Mouse (Mus musculus) adrenal gland, postnatal 25 days (tissue): ENCODE measurements around the gene Atad2b. TPM values are rescaled to one million over a fixed set of nuclear protein-coding genes. Genes with fewer than 3 reads are reported as not detected.
"Not testable (repeated sequence)": the region's sequence is repeated elsewhere in the genome, so short reads cannot be mapped to it uniquely, and the experiment has no call there.

Source experiments
- DNase-seq: peaks from one replicate; pipeline ENCODE4 v3.0.0; 2021; ENCODE audit warnings: mixed read lengths
- long read RNA-seq: library from polyadenylated mRNA; stranded (forward); transcript quantifications from one replicate; pipeline ENCODE4 v2.0.0, GENCODE M21; 2021
- total RNA-seq: library from RNA; stranded (reverse); gene quantifications from 2 replicates; pipeline ENCODE4 v1.2.3, GENCODE M21; 2021

The Atad2b gene
- 36.0 and 36.9 TPM in 2 replicates for total RNA-seq
- long read RNA-seq, partial matches to known transcripts: 3 of 6 reads
- long read RNA-seq, other reads (novel, unspliced or antisense): 3 of 6 reads

DNA sequence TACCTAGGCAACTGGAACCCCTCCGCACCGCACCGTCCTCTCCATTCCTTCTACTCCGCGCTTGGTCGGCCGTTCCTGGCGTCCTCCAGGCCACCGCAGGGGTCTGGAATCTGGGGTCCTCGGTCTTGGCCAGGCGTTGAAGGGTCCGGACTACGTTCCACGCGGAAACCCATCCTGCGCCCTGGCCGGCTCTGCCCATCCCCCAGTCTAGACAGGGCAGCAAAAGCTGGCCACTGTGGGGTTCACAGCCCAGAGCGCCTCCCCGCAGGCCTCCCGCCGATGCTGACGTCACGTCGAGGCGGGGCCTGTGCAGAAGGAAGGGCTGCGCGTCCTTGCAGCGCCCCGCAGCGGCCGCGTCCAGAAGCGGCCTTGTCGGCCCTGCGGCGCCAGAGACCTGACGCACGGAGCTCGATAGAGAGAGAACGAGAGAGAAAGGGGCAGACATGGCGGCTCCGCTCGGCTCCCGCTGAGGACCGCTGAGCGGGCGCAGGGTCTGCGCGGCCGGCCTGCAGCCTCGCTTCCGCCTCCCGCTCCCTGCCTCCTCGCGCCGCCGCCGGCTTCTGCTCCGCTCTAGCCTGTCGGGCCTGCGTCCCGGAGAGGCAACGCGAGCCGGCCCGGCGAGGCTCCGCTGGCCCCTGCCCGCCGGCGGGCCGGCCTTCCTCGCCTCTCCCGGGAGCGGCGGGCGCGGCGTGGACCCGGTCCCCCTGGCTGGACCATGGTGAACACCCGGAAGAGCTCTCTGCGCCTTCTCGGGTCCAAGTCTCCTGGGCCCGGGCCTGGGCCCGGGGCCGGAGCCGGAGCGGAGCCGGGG lies at the start of gene Atad2b:
TSS of gene Atad2b (plus strand) at position 360 of the 811 bp plus-strand sequence.
- peak; percentile 98 for DNase-seq

DNA sequence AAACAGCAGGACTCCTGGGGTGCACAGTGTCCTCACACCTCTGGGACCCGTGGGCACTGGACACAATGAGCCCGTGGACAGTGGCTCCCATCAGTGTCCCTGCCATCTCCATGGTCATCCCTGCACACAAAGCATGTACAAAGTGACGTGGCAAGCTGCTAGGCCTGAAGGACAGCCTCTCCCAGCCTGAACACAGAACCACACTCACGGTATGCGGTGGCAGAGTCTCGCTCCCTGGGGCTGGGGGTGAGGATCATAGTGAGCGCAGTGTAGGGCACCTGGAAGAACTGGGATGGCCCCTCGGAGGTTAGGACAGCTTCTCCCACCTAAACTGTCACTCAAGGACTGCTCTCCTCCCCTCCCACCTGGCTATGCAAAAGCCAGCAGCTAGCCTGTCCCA lies 48.2 kb upstream of the Atad2b start:
- no peak for DNase-seq

DNA sequence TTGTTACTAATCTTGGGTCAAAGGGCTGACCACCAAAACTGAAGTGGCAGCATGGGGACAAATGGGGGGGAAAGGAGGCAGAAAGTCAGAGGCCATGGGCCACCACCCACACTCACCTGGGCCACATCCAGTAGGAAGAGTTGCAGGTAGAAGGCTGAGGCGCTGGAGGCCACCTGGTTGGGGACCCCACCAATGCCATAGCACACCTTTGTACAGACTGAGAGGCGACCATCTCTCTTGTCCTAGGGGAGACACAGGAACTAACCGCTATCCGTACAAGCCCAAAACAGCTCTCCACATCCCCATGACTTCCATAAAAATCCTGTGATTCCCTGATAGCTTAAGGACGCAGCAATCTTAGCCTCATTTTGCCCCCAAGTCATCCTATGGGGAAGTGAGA lies 45.9 kb upstream of the Atad2b start:
- no peak for DNase-seq

DNA sequence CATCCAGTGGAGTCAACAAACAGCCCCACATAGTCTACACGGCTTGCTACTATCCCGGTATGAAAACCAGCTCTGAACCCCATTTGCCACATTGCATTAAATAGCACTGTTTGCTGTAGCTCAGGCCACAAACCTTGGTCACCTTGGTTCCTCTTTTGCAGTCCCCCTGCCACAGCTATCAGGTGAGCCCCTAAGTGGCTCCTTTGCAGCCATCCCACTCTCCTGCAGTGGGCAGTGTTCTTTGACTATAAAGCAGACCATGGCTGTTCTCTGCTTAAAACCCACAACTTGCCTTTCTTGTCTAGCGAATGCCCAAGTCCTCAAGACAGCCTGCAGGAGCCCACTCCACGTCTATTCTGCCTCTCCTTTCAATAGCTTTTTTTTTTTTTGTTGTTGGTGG lies 44.9 kb upstream of the Atad2b start:
- no peak for DNase-seq

DNA sequence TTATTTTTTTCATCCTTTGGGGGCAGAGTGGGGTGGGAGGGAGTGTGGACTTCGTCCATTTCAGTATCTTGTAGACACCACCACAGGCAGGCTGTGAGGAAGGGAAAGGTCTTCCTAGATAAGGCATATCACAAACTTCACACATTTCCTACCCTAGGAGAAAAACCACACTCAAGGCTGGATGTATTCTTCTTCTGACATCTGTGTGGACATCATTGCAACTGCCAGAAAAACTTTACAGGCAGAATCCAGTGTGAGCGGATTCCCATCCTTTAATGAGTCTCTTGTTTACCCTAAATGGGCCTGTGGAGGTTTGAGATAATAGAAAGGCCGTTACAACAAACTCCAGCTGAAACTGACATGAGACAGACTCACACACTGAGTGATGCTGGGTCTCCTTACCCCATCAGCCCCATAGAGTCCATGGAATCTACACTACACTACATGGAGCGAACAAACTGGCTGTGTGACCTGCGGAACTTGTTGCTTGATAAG lies 44.1 kb upstream of the Atad2b start:
- DNase-seq: no peak

DNA sequence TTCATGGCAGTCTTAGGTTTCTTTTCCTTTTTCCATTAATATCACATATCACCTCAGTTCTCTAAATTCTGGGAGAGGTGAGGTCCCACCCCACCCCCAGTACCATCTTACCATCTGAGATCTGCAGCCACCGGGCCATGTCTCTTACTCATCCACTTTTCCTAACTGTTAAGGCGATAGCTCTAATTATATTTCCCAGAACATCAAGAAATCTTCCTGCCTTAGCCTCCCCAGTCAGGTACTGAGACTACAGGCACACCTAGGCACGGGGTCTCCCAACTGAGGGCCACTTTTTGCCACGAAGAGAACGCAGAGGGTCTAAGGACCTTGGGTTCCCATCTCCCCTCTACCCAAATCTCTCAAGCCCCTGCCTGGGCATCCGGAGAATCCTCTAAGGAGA lies 43.6 kb upstream of the Atad2b start:
- no peak for DNase-seq

DNA sequence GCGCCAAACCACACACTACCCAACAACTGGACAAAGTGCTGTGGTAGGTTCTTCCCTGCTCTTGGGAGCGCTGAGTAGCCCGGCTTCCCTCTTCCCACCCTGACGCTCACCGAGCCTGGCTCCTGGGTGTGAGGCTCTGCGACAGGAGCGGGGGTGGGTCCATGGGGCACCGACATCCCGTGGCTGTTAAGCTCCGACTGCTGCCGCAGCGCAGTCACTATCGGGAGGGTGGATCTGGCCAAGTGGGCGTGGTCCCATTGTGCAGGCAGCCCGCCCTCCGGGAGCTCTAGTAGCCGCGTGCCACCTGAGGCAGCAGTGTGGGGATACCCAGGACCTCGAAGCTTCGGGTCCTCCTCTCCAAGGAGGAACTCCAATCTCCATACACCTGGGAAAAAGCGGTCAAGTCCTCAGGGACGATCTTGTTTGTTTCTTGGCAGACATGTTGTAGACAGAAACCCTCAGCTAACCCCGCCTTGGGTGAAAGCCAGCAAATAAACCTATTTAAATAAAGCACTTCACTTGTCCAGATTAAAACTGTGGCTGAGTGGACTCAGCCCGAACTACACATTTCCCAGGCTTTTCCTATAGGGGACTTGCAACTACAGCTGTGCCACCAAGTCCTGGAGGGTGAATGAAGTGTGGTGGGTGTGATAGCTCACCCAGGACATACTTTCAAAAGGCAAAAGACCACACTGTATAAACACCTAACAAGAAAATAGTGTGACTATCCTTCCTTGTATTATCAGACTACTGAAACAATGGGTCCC lies 42.8 kb upstream of the Atad2b start, which contains the start of gene Mfsd2b:
TSS of gene Mfsd2b (minus strand) at position 199 of the 767 bp plus-strand sequence.
- peak; percentile 80 for DNase-seq

DNA sequence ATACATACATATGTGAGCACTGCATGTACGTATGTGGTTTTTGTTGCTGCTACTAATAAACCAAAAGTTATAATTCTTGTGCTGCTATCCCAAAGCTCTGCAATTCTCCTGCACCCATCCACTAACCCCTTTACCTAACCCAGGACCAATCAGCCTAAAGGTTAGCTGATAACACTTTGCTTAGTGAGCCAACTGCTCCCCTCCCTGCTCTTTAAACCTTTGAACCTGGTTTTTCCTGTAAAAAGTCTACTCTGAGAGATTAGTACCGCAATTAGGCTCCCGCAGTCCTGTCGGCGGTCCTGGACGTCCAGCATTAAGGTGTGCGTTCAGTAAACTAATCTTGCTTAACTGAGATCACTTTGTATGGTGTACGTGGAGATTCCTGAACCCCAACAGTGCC lies 41.5 kb upstream of the Atad2b start:
- no peak for DNase-seq

DNA sequence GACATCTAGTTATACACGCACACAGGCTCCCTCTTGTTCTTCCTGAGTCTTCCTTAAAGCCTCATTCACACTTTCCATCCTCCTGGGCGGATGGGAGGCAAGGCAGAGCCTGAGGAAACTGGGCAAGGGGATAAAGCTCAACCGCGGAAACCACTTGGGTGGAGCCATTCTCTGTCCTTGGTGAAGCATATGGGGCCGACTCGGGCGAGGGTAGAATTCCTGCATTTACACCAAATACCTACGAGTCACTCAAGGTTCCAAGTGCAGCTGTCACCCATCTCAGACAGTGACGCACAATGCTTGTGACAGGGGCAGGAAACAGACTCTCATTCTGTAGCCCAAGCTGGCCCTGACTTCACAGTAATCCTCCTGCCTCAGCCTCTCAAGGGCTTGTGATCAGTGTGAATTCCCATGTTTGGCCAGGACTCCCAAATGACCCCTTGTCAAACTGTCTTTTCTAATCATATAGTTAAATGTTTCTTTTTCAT lies 38.8 kb upstream of the Atad2b start:
- DNase-seq: no peak

DNA sequence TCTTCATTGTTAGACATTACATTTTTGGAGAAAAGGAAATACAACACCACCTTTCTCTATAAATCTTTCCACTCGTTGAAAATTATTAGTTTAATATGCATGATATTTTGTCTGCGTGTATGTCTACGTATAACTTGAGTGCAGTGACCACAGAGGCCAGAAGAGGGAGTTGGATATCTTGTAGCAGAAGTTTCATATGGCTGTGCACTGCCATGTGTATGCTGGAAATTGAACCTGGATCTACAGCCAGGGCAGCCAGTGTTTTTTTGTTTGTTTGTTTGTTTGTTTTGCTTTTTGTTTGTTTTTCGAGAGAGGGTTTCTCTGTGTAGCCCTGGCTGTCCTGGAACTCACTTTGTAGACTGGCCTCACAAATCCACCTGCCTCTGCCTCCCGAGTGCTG lies 38.1 kb upstream of the Atad2b start:
- no peak for DNase-seq

DNA sequence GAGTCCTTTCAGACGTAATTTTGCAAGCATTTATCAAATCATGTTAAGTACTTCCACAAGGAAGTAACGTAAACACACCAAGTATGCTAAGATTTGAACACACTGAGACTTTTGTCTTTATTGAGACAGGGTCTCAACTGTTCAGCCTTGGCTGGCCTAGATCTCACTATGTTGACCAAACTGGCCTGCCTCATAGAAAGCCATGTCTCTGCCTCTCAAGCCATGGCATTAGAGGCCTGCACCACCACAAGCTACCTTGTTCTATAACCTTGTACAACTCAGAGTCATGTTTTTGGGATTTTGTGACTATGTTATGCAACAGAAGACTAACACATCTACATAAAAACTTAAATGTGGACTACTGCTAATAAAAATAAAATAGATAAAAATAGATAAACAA lies 35.1 kb upstream of the Atad2b start:
- no peak for DNase-seq

DNA sequence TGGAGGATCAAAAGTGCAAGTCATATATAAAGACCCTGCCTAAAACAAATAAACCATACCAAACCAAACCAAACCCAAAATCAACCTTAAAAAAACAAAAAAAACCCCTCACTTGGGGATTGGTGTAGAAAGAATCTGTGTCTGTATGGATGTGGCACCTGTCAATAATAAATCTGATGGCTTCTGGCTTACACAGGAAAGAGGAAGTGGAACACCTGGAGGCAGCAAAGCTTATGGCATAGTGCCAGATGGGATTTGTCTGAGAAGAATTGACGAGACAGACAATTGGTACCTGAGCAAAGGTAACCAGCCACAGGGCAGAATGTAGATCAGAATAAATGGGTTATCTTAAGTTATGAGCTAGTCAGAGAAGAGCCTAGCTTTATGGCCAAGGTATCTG lies 32.1 kb upstream of the Atad2b start:
- no peak for DNase-seq

DNA sequence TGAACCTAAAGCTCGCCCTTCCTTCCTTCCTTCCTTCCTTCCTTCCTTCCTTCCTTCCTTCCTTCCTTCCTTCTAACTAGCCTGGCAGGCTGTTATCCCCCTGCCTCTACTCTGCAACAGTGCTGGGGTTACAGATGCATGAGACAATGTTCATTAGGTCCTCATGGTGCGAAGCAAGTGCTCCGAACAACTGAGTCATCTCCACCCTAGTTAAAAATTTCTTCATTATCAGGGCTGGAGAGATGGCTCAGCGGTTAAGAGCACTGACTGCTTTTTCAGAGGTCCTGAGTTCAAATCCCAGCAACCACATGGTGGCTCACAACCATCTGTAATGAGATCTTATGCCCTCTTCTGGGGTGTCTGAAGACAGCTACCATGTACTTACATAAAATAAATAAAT lies 30.6 kb upstream of the Atad2b start:
- not testable (repeated sequence) for DNase-seq

DNA sequence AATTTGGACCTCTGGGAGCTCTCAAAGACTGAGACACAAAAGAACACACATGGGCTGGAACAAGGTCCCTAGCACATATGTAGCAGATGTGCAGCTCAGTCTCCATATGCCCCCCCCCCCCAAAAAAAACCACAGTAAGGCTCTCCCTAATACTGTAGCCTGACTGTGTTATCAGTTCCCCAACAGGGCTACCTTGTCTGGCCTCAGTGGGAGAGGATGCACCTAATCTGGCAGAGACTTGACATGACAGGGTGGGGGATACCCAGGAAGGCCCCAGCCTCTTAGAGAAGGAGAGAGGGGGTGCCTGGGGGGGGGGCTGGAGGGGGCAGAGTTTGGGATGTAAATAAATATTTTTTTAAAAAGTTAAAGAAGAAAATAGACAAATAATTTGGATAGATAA lies 28.4 kb upstream of the Atad2b start:
- DNase-seq: no peak

DNA sequence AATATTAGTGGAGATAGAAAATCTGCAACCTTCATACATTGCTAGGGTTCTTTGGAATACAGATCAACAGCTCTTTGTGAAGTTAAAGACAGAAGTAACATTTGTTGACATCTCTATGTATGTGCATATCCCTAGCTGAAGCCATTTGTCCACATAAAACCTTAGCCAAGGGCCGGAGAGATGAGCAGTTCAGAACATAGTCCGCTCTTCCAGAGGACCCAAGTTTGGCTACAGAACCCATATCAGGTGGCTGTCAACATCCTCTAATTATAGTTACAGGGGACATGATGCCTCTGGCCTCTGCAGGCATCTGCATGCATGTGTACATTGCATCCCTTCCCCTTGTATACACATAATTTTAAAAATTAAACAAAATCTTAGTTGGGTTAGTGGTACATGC lies 27.9 kb upstream of the Atad2b start:
- DNase-seq: no peak

DNA sequence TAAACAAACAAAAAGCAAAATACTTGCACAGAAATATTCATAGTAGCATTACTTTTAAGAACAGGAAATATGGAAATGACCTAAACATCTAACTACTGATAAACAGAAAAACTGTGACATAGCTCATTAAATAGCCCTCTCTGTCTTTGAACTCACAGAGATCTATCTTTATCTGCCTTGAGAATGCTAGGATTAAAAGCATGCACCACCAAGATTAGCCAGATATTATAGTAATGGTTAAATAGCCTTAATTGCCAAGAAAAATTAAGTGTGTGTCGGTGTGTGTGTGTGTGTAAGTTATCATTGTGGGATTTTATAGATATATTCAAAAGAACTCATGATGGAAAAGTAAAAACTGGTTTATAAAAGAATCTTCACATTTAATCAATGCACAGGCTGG lies 27.3 kb upstream of the Atad2b start:
- DNase-seq: no peak

DNA sequence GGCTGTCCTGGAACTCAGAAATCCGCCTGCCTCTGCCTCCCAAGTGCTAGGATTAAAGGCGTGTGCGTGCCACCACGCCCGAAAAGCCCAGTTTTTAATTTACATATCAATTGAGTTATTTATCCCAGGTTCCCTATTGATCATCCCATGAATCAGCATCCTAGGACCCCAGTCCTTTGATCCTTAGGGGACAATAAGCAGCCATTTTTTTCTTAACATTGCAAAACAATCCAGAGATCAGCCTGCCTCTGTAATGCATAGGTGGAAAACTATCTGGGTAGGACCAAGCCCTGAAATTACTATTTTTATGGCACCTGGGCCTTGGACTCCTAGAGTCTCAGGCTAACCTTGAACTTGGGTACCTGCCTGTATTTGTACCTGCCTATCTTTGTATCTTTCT lies 19.1 kb upstream of the Atad2b start:
- no peak for DNase-seq

DNA sequence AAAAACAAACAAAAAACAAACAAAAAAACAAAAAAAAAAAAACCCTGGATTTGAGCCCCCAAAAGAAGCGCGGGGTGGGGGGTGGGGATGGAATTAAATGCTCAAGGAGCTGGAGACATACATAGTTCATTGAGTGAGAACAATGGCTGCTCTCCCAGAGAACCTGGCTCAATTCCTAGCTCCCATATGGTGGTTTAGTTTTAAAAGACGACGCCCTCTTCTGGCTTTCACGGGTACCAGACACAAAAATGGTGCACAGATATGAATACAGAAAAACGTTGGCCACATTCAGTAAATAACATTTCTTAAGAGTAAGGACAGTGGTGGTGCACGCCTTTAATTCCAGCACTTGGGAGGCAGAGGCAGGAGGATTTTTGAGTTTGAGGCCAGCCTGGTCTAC lies 11.2 kb upstream of the Atad2b start:
- no peak for DNase-seq

DNA sequence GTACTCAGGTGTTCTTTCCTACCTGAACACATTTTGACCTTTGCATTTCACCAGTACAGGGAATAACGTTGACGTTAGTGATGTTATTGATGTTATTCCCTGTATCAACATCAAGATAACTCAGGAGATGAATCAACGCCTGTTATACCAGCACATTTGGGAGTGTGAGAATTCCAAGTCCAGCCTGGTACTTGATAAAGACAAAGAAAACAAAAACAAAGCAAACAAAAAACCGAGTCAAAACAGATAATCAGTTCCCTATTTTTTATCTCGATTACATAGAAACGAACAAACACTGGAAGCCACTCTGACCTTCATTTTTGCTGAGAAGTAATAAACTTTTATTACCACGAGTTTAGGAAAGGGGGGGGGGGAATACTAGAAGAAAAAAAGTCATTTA lies 10.7 kb upstream of the Atad2b start:
- DNase-seq: no peak

DNA sequence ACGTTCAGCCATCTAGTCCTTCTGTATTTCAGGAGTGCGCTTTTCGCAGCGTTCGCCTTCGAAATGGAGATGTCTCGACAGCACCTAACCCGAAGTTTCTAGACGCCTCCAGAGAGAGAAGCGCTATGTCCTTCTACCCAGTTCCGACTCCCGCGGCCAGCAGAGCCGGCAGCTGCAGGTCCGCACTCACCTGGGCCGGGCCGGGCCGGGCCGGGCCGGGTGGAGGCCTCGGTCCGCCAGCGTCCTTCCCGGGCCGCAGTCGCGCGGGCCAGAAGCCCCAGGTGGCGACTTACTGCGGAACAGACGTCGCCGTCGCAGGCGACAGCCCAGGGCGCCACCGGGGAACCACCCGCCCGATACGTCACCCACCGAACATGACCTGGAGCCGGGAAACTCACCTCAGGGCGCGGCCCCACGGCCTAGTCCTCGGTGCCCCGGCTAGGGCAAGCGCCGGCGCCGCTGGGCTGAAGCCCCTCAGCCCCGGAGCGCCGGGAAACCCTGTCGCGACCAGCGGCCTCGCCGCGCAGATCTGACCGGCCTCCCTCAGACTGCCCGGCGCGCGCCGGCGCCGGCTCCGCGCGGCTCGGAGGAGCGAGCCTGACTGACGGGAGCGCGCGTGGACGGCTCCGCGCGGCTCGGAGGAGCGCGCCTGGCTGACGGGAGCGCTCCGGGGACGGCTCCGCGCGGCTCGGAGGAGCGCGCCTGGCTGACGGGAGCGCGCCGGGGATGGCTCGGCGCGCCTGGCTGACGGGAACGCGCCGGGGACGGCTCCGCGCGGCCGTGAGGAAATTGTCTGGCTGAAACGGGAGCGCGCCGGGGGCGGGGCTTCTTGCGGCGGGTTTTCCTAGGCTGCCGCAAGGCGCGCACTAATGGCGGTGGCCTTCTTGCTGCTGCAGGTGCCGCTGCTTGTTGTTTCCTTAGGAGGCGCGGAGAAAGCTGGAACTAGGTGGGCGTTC lies 9.9 kb upstream of the Atad2b start, which contains the start of gene Ubxn2a:
TSS of gene Ubxn2a (minus strand) at position 755 of the 956 bp plus-strand sequence.
- DNase-seq: peak; percentile 98

DNA sequence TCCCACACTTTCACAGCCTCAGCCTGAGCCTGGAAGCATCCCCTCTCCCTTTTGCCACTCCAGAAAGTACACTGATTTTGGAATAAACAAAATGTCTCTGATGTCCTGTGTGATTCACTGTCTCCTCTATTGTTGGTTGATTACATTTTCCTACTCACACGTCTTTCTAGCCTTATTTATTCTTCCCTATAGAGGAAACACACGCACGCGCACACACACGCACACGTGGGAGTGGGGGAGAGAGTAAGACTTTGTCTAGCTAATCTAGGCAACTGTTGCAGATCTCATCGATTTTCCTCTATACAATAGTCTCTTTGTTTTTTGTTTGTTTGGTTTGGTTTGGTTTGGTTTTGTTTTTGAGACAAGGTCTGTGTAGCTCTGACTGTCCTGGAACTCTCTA lies 8.8 kb upstream of the Atad2b start:
- no peak for DNase-seq

DNA sequence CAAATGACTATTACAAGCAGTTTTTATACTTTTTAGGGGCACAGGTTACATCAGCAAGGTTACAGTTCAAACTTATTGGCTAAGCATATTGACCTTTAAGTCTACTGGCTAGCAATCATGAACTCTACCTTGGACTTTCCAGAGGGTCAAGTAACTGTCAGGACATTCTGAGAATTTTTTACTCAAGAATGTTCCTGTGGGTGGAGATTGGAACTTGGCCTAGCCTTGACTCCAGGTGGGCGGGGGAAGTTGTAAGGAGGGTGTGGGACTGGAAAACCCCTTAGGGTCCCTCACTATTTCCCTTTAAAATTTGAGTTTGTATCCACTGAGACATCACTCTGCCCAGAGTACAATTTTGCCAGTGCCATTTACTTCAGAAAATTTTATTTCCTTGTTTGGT lies 6.7 kb upstream of the Atad2b start:
- not testable (repeated sequence) for DNase-seq
